Mouse (Mus musculus) small intestine, adult 2 months (tissue): Measurements from ENCODE around the gene Por.

ENCODE experiments used
- CTCF ChIP-seq: fragments of 200-500 bp; IDR thresholded peaks from 2 replicates; pipeline ENCODE4 v1.5.1; 2012; ENCODE audit warnings: low read depth, mild to moderate bottlenecking, control low read depth, inconsistent platforms, low read length, moderate library complexity, mixed read lengths; ENCODE audit not compliant: insufficient replicate concordance, insufficient read length; ENCODE audit errors: extremely low read depth
- POLR2A ChIP-seq: fragments of 200-500 bp; IDR thresholded peaks from 2 replicates; pipeline ENCODE4 v1.6.1; 2012; ENCODE audit warnings: low read depth, mild to moderate bottlenecking, control low read depth, inconsistent platforms, low read length, moderate library complexity

- TF ChIP-seq POLR2A (no peak), CTCF (no peak)
Observed at GRCm38 (mm10) chr5:135733071-135733470, 63.2 kb downstream of the Por start.
